Mouse (Mus musculus) midbrain, embryonic 13.5 days (tissue): ENCODE data around the gene Sympk. TPM values are rescaled to one million over a fixed set of nuclear protein-coding genes. Genes with fewer than 3 reads are reported as not detected.

Experiments used
- ATAC-seq: fragments of 200-750 bp; cut with Nextera tagmentation; 2 replicates; pipeline ENCODE4 v1.8.0; 2017; ENCODE audit warnings: mild to moderate bottlenecking, moderate TSS enrichment, moderate library complexity
- H3K27ac ChIP-seq: fragments of 300-500 bp; sonication (generic); 2 replicates; pipeline ENCODE4 v1.5.1; 2015; ENCODE audit warnings: inconsistent platforms, mild to moderate bottlenecking, moderate library complexity
- H3K27me3 ChIP-seq: fragments of 300-500 bp; sonication (generic); 2 replicates; pipeline ENCODE4 v1.6.1; 2015; ENCODE audit warnings: mild to moderate bottlenecking, inconsistent platforms
- H3K36me3 ChIP-seq: fragments of 300-500 bp; sonication (generic); 2 replicates; pipeline ENCODE4 v1.6.1; 2015; ENCODE audit warnings: mild to moderate bottlenecking, inconsistent platforms
- H3K4me1 ChIP-seq: fragments of 300-500 bp; sonication (generic); replicated peaks from 2 replicates; pipeline ENCODE4 v1.6.1; 2015; ENCODE audit warnings: inconsistent platforms
- H3K4me2 ChIP-seq: fragments of 300-500 bp; sonication (generic); replicated peaks from 2 replicates; pipeline ENCODE4 v1.6.1; 2015; ENCODE audit warnings: moderate library complexity, mild to moderate bottlenecking, inconsistent platforms
- H3K4me3 ChIP-seq: fragments of 300-500 bp; sonication (generic); replicated peaks from 2 replicates; pipeline ENCODE4 v1.5.1; 2015; ENCODE audit warnings: mild to moderate bottlenecking, inconsistent platforms
- H3K9ac ChIP-seq: fragments of 300-500 bp; sonication (generic); replicated peaks from 2 replicates; pipeline ENCODE4 v1.6.1; 2015; ENCODE audit warnings: mild to moderate bottlenecking, inconsistent platforms
- H3K9me3 ChIP-seq: fragments of 300-500 bp; sonication (generic); 2 replicates; pipeline ENCODE4 v1.6.1; 2016; ENCODE audit warnings: mild to moderate bottlenecking, inconsistent platforms
- WGBS: fragments of 180-500 bp; shearing (Covaris S2); methylation state at CpG from one replicate; pipeline ENCODE4 v1.1.7; 2015; 5-methylcytosine and 5-hydroxymethylcytosine counted together
- polyA plus RNA-seq: library from polyadenylated mRNA; unstranded; fragments of >200 nt; fragmentation: Nextera tagmentation; extraction: Ambion mirVana; gene quantifications from 2 replicates; pipeline ENCODE4 v1.2.1, GENCODE M21; 2015

Sympk gene
- polyA plus RNA-seq, 1 experiment from 2014 or later, result 37.2 TPM

DNA sequence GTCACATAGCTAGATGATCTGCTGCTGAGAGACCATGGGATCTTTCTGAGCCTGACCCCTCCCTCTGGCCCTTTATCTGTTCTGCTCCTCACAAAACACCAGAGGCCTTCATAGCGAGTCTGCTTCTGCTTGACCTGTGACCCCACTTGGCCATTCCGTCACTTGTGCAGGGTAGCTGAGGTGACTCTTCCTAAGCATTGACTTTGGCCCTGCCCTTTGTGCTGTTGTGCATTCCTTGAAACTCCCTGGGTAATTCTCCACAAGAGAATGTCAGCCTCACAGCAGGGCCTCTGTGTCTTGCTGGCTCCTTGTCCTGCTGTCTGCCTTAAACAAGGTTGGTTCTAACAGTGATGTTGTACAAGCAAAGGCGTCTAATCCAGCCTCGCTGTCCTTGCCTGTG, 7.5 kb downstream of the Sympk start:
- Histone ChIP-seq H3K4me3 (no peak overlapping the region), H3K9ac (no peak overlapping the region), H3K36me3 (peaks cover 78% of the 10 kb centered on the region), H3K4me2 (no peak overlapping the region), H3K9me3 (no peaks in the 10 kb centered on the region), H3K27ac (no peak overlapping the region), H3K4me1 (peaks cover 3% of the 10 kb centered on the region; the same call in 1 of the 2 replicates), H3K27me3 (no peaks in the 10 kb centered on the region)
- ATAC-seq, result no peak
- 34% methylated on average over 4 of the region's 4 CpGs for WGBS

DNA sequence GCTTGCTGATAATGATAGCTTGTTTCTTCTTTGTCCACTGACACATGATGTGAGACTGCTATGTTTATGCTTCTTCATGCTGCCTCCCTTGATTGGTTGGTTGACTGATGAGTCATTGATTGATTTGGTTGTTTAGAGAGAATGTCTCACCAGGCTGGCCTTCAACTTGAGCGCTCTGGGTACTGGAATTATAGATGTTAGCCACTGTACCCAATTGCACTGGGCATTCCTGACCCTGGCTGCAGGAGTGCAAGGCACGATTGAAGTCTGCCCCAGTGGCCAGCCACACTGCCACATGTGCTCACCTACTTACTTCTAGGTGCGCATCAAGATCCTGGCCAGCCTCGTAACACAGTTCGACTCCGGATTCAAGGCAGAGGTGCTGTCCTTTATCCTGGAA, 20.4 kb downstream of the Sympk start:
- no peak overlapping the region for H3K4me2 ChIP-seq
- no peaks in the 10 kb centered on the region for H3K27me3 ChIP-seq
- 97% methylated on average over 6 of the region's 6 CpGs for WGBS
- H3K9ac ChIP-seq, result no peak overlapping the region
- no peak overlapping the region for H3K27ac ChIP-seq
- peaks cover 100% of the 10 kb centered on the region for H3K36me3 ChIP-seq
- ATAC-seq, result no peak
- H3K4me1 ChIP-seq, result no peaks in the 10 kb centered on the region
- no peaks in the 10 kb centered on the region for H3K9me3 ChIP-seq
- no peak overlapping the region for H3K4me3 ChIP-seq

GRCm38 (mm10) chr7:19046286-19047069, 22.3 kb downstream of the Sympk start:
- Histone ChIP-seq H3K9ac (no peak overlapping the region), H3K27me3 (no peaks in the 10 kb centered on the region), H3K4me3 (no peak overlapping the region), H3K36me3 (peaks cover 100% of the 10 kb centered on the region), H3K27ac (no peak overlapping the region), H3K9me3 (no peaks in the 10 kb centered on the region), H3K4me2 (no peak overlapping the region), H3K4me1 (no peaks in the 10 kb centered on the region)
- WGBS, result 93% methylated on average over 11 of the region's 11 CpGs
- ATAC-seq, result no peak

GRCm38 (mm10) chr7:19048006-19048527, 23.9 kb downstream of the Sympk start:
- ATAC-seq, result no peak
- 89% methylated on average over 14 of the region's 14 CpGs for WGBS

GRCm38 (mm10) chr7:19049252-19049651, 25.1 kb downstream of the Sympk start:
- Histone ChIP-seq H3K9me3 (no peaks in the 10 kb centered on the region), H3K27ac (no peak overlapping the region), H3K4me1 (peaks cover 6% of the 10 kb centered on the region; the same call in 1 of the 2 replicates), H3K4me2 (no peak overlapping the region), H3K27me3 (no peaks in the 10 kb centered on the region), H3K9ac (no peak overlapping the region), H3K36me3 (peaks cover 93% of the 10 kb centered on the region), H3K4me3 (no peak overlapping the region)
- WGBS, result 90% methylated on average over 5 of the region's 5 CpGs
- ATAC-seq, result no peak

More at GRCm38 (mm10) chr7:19048006-19048527, 23.9 kb downstream of the Sympk start:
- H3K4me1 ChIP-seq, result no peaks in the 10 kb centered on the region
- H3K4me2 ChIP-seq, result no peak overlapping the region
- H3K9me3 ChIP-seq, result no peaks in the 10 kb centered on the region
- H3K27ac ChIP-seq, result no peak overlapping the region
- H3K9ac ChIP-seq, result no peak overlapping the region
- peaks cover 100% of the 10 kb centered on the region for H3K36me3 ChIP-seq
- H3K4me3 ChIP-seq, result no peak overlapping the region
- H3K27me3 ChIP-seq, result no peaks in the 10 kb centered on the region

GRCm38 (mm10) chr7:19050172-19050571, 26.0 kb downstream of the Sympk start:
- Histone ChIP-seq H3K9me3 (no peaks in the 10 kb centered on the region), H3K9ac (no peak overlapping the region), H3K4me2 (no peak overlapping the region), H3K4me1 (peaks cover 13% of the 10 kb centered on the region), H3K36me3 (peaks cover 83% of the 10 kb centered on the region), H3K4me3 (no peak overlapping the region), H3K27me3 (no peaks in the 10 kb centered on the region), H3K27ac (no peak overlapping the region)
- WGBS, result 92% methylated on average over 8 of the region's 8 CpGs
- ATAC-seq, result no peak

GRCm38 (mm10) chr7:19051161-19051560, 27.0 kb downstream of the Sympk start:
- H3K4me1 ChIP-seq, result peaks cover 13% of the 10 kb centered on the region
- peaks cover 74% of the 10 kb centered on the region for H3K36me3 ChIP-seq
- H3K9me3 ChIP-seq, result no peaks in the 10 kb centered on the region
- ATAC-seq, result no peak
- no peak overlapping the region for H3K4me3 ChIP-seq
- H3K9ac ChIP-seq, result no peak overlapping the region
- H3K4me2 ChIP-seq, result no peak overlapping the region
- WGBS, result 83% methylated on average over 4 of the region's 4 CpGs
- H3K27me3 ChIP-seq, result no peaks in the 10 kb centered on the region
- H3K27ac ChIP-seq, result no peak overlapping the region

DNA sequence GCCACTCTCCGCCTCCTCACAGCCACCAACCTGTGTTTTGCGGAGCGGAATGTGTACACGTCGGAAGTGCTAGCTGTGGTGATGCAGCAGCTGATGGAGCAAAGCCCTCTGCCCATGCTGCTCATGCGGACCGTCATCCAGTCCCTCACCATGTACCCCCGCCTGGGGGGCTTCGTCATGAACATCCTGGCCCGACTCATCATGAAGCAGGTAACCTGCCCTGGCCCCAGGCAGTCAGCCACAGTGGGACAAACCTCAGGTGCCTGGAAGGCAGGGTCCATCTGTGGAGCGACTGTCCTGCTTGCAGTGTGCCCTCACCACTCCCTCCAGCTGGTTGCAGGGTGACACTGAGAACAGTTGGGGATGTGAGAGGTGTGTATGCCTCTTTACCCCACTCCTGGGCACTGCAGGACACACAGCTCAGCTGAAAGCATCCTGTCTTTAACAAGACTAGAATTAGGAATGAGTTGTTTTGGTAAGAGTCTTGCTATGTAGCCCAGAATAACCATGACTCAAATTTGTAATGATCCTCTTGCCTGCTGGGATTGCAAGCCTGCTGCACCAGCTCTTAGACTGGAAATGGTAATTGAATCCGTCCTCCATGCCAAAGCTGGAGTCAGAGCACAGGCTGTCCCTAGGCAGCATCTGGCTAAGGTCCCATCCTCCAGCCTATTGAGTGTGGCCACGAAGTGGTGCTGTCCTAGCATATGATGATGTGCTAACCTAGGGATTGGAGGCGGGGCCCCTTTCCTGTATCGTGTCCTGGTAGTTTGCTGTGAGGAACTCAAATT, 28.4 kb downstream of the Sympk start:
- Histone ChIP-seq H3K27me3 (no peaks in the 10 kb centered on the region), H3K9me3 (no peaks in the 10 kb centered on the region), H3K27ac (no peak overlapping the region), H3K4me2 (no peak overlapping the region), H3K4me1 (peaks cover 13% of the 10 kb centered on the region), H3K9ac (no peak overlapping the region), H3K36me3 (peaks cover 60% of the 10 kb centered on the region), H3K4me3 (no peak overlapping the region)
- ATAC-seq, result no peak
- WGBS, result 89% methylated on average over 15 of the region's 15 CpGs

- no peak for ATAC-seq
- Histone ChIP-seq H3K27ac (no peak overlapping the region), H3K4me3 (no peak overlapping the region), H3K27me3 (no peaks in the 10 kb centered on the region), H3K36me3 (peaks cover 54% of the 10 kb centered on the region), H3K4me2 (no peak overlapping the region), H3K9ac (no peak overlapping the region), H3K4me1 (peaks cover 13% of the 10 kb centered on the region), H3K9me3 (no peaks in the 10 kb centered on the region)
- 92% methylated on average over 7 of the region's 7 CpGs for WGBS
Observed at GRCm38 (mm10) chr7:19053136-19053532, 29.0 kb downstream of the Sympk start.

- Histone ChIP-seq H3K27ac (0 out of 2 replicates have a peak within 1 kb of the TSS, but pooled peaks have one; percentile 5), H3K4me3 (peak within 1 kb of the TSS; percentile 26), H3K9ac (peak within 1 kb of the TSS; percentile 33), H3K4me2 (peak within 1 kb of the TSS; percentile 52), H3K36me3 (peaks cover 43% of the 10 kb centered on the region), H3K27me3 (no peaks in the 10 kb centered on the region), H3K4me1 (peaks cover 13% of the 10 kb centered on the region), H3K9me3 (no peaks in the 10 kb centered on the region)
- ATAC-seq, result peak; percentile 79
- WGBS, result 24% methylated on average over 32 of the region's 33 CpGs
Observed at GRCm38 (mm10) chr7:19054047-19054776, 30.0 kb downstream of the Sympk start, which contains the start of gene Rsph6a. TSS of gene Rsph6a (plus strand) at chr7:19054690.

GRCm38 (mm10) chr7:19054777-19055076, 30.6 kb downstream of the Sympk start:
- 66% methylated on average over 9 of the region's 9 CpGs for WGBS

More at GRCm38 (mm10) chr7:19054777-19055076, 30.6 kb downstream of the Sympk start:
- H3K4me2 ChIP-seq, result peak overlapping the region; percentile 52
- H3K9ac ChIP-seq, result peak overlapping the region; percentile 33; the same call in 1 of the 2 replicates
- peak overlapping the region; percentile 26; the same call in 1 of the 2 replicates for H3K4me3 ChIP-seq
- H3K36me3 ChIP-seq, result peaks cover 38% of the 10 kb centered on the region
- H3K27ac ChIP-seq, result 0 out of 2 replicates have a peak overlapping the region, but pooled peaks have one; percentile 5
- no peaks in the 10 kb centered on the region for H3K27me3 ChIP-seq
- no peak; the same call in 1 of the 2 replicates for ATAC-seq
- peaks cover 13% of the 10 kb centered on the region for H3K4me1 ChIP-seq
- H3K9me3 ChIP-seq, result no peaks in the 10 kb centered on the region
